In genomic region chr17:65527529-65527928, GRCm38 (mm10) we compare ENCODE assay signal across 24 mouse cellular contexts. TPM values are rescaled to one million over a fixed set of nuclear protein-coding genes. Genes with fewer than 3 reads are reported as not detected.
DNase-seq lines count a peak whose midpoint lies in the region; ATAC-seq and TF ChIP-seq lines count a peak whose summit lies in the region.
"Had no signal": no experiment of that assay in that cellular context is flagged by ENCODE, and none has a peak within 500 bp of the region (broad histone marks: within the 10 kb centered on the region; RNA-seq: fewer than 3 reads in every experiment).

No protein-coding gene starts in this region.

- H3K4me1 ChIP-seq in midbrain, embryonic 11.5 days (ENCODE audit: control insufficient read depth, insufficient read depth, low read length), result no peaks in the 10 kb centered on the region
- no peaks in the 10 kb centered on the region for H3K4me1 ChIP-seq in midbrain, embryonic 16.5 days (ENCODE audit: control insufficient read depth, insufficient read depth, low read length)
- H3K4me1 ChIP-seq in heart, embryonic 13.5 days, result peaks cover 8% of the 10 kb centered on the region
- H3K4me1 ChIP-seq: forebrain, embryonic 10.5 days; midbrain, embryonic 12.5 days; neural tube, embryonic 15.5 days had no signal

- no peak overlapping the region for H3K4me2 ChIP-seq in midbrain, embryonic 11.5 days
- no peak overlapping the region for H3K4me2 ChIP-seq in midbrain, embryonic 16.5 days (ENCODE audit: low read length)
- peak overlapping the region; percentile 24; the same call in 1 of the 2 replicates for H3K4me2 ChIP-seq in heart, embryonic 13.5 days
- H3K4me2 ChIP-seq in myocyte (ENCODE audit: low read depth), result peak overlapping the region; percentile 31
- H3K4me2 ChIP-seq: embryonic facial prominence, embryonic 15.5 days; liver, embryonic 11.5 days; midbrain, embryonic 12.5 days; neural tube, embryonic 15.5 days had no signal

- H3K27ac ChIP-seq in midbrain, embryonic 11.5 days (ENCODE audit: low read depth, low read length), result no peak overlapping the region
- H3K27ac ChIP-seq in midbrain, embryonic 16.5 days (ENCODE audit: low read length), result no peak overlapping the region
- H3K27ac ChIP-seq in heart, embryonic 13.5 days (replicated peaks), result peak overlapping the region; percentile 72
- H3K27ac ChIP-seq: embryonic facial prominence, embryonic 15.5 days; forebrain, embryonic 10.5 days; macrophage; midbrain, embryonic 12.5 days; neural tube, embryonic 15.5 days had no signal

- H3K4me3 ChIP-seq in midbrain, embryonic 11.5 days (ENCODE audit: low read depth, low read length), result no peak overlapping the region
- H3K4me3 ChIP-seq in midbrain, embryonic 16.5 days (ENCODE audit: low read depth, low read length), result no peak overlapping the region
- H3K4me3 ChIP-seq in heart, embryonic 13.5 days, result no peak overlapping the region
- H3K4me3 ChIP-seq in myocyte, result no peak overlapping the region
- H3K4me3 ChIP-seq: embryonic facial prominence, embryonic 15.5 days; forebrain, embryonic 10.5 days; midbrain, embryonic 12.5 days; neural tube, embryonic 15.5 days had no signal

- no peaks in the 10 kb centered on the region for H3K79me2 ChIP-seq in myocyte (ENCODE audit: control insufficient read depth, insufficient read depth)

- no peaks in the 10 kb centered on the region for H3K36me3 ChIP-seq in midbrain, embryonic 11.5 days (ENCODE audit: control insufficient read depth, insufficient read depth, low read length)
- H3K36me3 ChIP-seq in midbrain, embryonic 16.5 days (ENCODE audit: control insufficient read depth, insufficient read depth, low read length), result no peaks in the 10 kb centered on the region
- no peaks in the 10 kb centered on the region for H3K36me3 ChIP-seq in heart, embryonic 13.5 days
- H3K36me3 ChIP-seq in myocyte (ENCODE audit: control insufficient read depth, insufficient read depth), result no peaks in the 10 kb centered on the region
- H3K36me3 ChIP-seq: embryonic facial prominence, embryonic 15.5 days; forebrain, embryonic 10.5 days; G1E; midbrain, embryonic 12.5 days; neural tube, embryonic 15.5 days had no signal

- H3K9ac ChIP-seq in midbrain, embryonic 11.5 days (ENCODE audit: low read length), result no peak overlapping the region
- H3K9ac ChIP-seq in midbrain, embryonic 16.5 days (ENCODE audit: low read depth, low read length), result no peak overlapping the region
- no peak overlapping the region for H3K9ac ChIP-seq in heart, embryonic 13.5 days
- H3K9ac ChIP-seq: embryonic facial prominence, embryonic 15.5 days; lung, embryonic 14.5 days; midbrain, embryonic 12.5 days; neural tube, embryonic 15.5 days had no signal

- DNase-seq in midbrain, embryonic 11.5 days (ENCODE audit: low spot score, missing footprints), result peak; percentile 81
- DNase-seq in heart, adult 18-20 months, result peak; percentile 49 to 52
- no peak for DNase-seq in layer of hippocampus, adult 9-11 months
- no peak for DNase-seq in thymus, adult 18-20 months
- DNase-seq in layer of hippocampus, postnatal 25 days (ENCODE audit: extremely low spot score in 1 of 2, low spot score in 1 of 2), result no peak
- DNase-seq: adrenal gland, adult 2 months; cerebellum, adult 11-12 months; kidney, adult 2 months; kidney, postnatal 36 days; left cerebral cortex, postnatal 4 days; lung, embryonic 14.5 days; thymus, postnatal 4 days had no signal

- H3K27me3 ChIP-seq in midbrain, embryonic 11.5 days (ENCODE audit: control insufficient read depth, insufficient read depth, low read length), result no peaks in the 10 kb centered on the region
- H3K27me3 ChIP-seq in midbrain, embryonic 16.5 days (ENCODE audit: control insufficient read depth, insufficient read depth, low read depth, low read length), result no peaks in the 10 kb centered on the region
- H3K27me3 ChIP-seq in heart, embryonic 13.5 days (replicated peaks), result no peaks in the 10 kb centered on the region
- H3K27me3 ChIP-seq in myocyte (ENCODE audit: control insufficient read depth, insufficient read depth, insufficient read length), result peaks cover 12% of the 10 kb centered on the region
- H3K27me3 ChIP-seq: embryonic facial prominence, embryonic 15.5 days; midbrain, embryonic 12.5 days; neural tube, embryonic 15.5 days had no signal

- no peaks in the 10 kb centered on the region for H3K9me3 ChIP-seq in midbrain, embryonic 11.5 days (ENCODE audit: control insufficient read depth, low read length)
- no peaks in the 10 kb centered on the region for H3K9me3 ChIP-seq in midbrain, embryonic 16.5 days (replicated peaks; ENCODE audit: control insufficient read depth, low read length, poor library complexity, severe bottlenecking)
- no peaks in the 10 kb centered on the region for H3K9me3 ChIP-seq in heart, embryonic 13.5 days
- H3K9me3 ChIP-seq: embryonic facial prominence, embryonic 15.5 days; forebrain, embryonic 10.5 days; G1E; midbrain, embryonic 12.5 days; neural tube, embryonic 15.5 days had no signal

- no peak for ATAC-seq in midbrain, embryonic 11.5 days (ENCODE audit: low FRiP score)
- no peak for ATAC-seq in midbrain, embryonic 16.5 days
- ATAC-seq in heart, embryonic 13.5 days (ENCODE audit: extremely low read depth, insufficient number of reproducible peaks, low FRiP score, low TSS enrichment), result peak; percentile 54; the same call in 1 of the 2 replicates

- H3ac ChIP-seq in myocyte (ENCODE audit: control insufficient read depth, insufficient read length), result no peak overlapping the region

- WGBS in midbrain, embryonic 11.5 days, result 84% methylated on average over 5 of the region's 5 CpGs
- 83% methylated on average over 5 of the region's 5 CpGs for WGBS in midbrain, embryonic 16.5 days
- 44% methylated on average over 5 of the region's 5 CpGs for WGBS in heart, embryonic 13.5 days

- no peak for TF ChIP-seq POLR2A in myocyte (IDR thresholded peaks at IDR 0.05; ENCODE audit: insufficient read length, low read depth)

TF ChIP-seq in myocyte, 11 proteins besides CTCF, POLR2A, EP300 and RAD21:
- TF ChIP-seq REST (IDR thresholded peaks at IDR 0.05; ENCODE audit: insufficient read depth, insufficient read length), result no peak

RNA-seq across cellular contexts. Expression of gene Tmem232, which starts 13.1 kb away (rescaled TPM):
- not detected in 2 replicates for polyA plus RNA-seq in midbrain, embryonic 11.5 days (2014; fragmentation: Nextera tagmentation; extraction: Ambion mirVana)
- polyA plus RNA-seq in midbrain, embryonic 16.5 days (2015; fragmentation: Nextera tagmentation; extraction: Ambion mirVana), result 0.46 and 0.92 TPM in 2 replicates
- total RNA-seq in heart, adult 18-20 months (2021), result under 1 TPM in 1 of 2 experiments, not detected in 1; 0.28 TPM
- polyA plus RNA-seq in heart, embryonic 13.5 days (2015; fragmentation: Nextera tagmentation; extraction: Ambion mirVana), result 0.09 TPM in 2 replicates
- polyA plus RNA-seq in myocyte (2012; fragmentation: generic; extraction: Trizol), result not detected
- total RNA-seq in layer of hippocampus, postnatal 25 days (2021), result under 1 TPM; 0.62 to 0.89 TPM
- total RNA-seq: adrenal gland, adult 2 months; G1E; hematopoietic stem cell, adult 5-6 weeks had no signal
- polyA plus RNA-seq: adrenal gland, adult 2 months; forebrain, embryonic 10.5 days; G1E; kidney, adult 2 months; liver, embryonic 11.5 days; lung, embryonic 14.5 days; macrophage; midbrain, embryonic 12.5 days; small intestine, adult 2 months had no signal

Comparison
In these comparisons a context has a peak if more than half of its experiments do, and no peak if none do; other contexts are left out.
1. DNase-seq: peak in midbrain, embryonic 11.5 days (single experiment) and heart, adult 18-20 months (2 of 2); none in layer of hippocampus, adult 9-11 months (single experiment), thymus, adult 18-20 months (0 of 2) and layer of hippocampus, postnatal 25 days (0 of 2).
2. H3K4me2 ChIP-seq: peak in heart, embryonic 13.5 days (single experiment) and myocyte (single experiment); none in midbrain, embryonic 11.5 days (single experiment) and midbrain, embryonic 16.5 days (single experiment).